Mouse (Mus musculus): Measurements from ENCODE around the gene Ddah2.

Gene Ddah2

DNA sequence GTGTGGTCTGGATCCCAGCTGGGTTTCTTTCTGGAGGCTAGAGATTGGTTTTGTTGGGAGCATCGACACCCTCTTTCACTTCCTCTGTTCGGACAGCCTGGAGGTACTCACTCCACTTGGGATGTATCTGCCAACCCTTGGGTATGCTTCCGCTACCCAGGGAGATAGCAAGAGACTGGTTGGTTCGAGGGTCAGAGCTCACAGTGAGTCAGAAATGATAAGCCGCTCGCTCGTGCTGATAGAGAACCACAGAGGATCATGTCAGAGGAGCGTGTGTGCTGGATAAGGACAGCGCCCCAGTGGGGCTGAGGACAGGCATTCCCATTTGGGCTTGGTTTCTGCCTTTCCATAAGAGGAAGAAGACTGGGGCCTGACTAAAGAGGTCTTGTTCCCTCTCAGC, 20.9 kb downstream of the Ddah2 start:
- no peak for DNase-seq (ENCODE audit: low spot score)

DNA sequence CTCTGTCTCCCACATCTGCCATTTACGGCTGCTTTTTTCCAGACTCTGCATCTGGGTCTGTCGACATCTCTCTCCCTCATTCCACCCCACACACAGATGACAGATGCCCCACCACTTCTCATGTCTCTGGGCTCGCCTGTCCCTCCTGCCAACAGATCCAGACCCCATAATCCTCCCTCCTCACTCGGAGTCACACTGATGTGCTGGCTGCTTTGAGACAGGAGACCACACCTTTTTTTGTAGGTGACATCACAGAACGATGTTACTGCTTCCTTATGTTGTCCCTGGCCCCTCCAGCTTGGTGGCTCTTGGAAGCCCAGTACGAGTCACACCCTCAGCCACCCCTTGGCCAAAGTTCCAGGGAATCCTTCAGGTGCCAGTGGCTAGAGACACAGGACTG, 21.4 kb downstream of the Ddah2 start:
- DNase-seq (ENCODE audit: low spot score) = no peak

DNA sequence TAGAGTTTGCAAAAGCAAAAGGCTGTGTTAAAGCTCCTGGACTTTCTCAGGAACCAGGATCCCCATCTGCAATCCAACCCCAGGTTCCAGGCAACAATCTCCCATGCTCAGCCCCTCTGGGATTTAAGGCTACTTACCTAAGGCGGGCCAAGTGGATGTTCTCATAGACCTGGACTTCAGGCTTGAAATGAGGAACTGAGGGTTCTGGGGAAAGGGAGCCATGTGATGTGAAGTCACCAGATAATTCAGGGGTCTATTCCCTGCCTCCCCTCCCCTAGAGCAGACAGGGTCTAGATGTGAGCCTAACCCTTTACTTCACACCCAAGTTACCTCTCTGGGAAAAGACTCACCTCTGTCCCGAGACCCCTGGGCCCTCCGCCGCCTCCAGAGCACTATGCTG, 21.9 kb downstream of the Ddah2 start:
- no peak for DNase-seq (ENCODE audit: low spot score)

DNA sequence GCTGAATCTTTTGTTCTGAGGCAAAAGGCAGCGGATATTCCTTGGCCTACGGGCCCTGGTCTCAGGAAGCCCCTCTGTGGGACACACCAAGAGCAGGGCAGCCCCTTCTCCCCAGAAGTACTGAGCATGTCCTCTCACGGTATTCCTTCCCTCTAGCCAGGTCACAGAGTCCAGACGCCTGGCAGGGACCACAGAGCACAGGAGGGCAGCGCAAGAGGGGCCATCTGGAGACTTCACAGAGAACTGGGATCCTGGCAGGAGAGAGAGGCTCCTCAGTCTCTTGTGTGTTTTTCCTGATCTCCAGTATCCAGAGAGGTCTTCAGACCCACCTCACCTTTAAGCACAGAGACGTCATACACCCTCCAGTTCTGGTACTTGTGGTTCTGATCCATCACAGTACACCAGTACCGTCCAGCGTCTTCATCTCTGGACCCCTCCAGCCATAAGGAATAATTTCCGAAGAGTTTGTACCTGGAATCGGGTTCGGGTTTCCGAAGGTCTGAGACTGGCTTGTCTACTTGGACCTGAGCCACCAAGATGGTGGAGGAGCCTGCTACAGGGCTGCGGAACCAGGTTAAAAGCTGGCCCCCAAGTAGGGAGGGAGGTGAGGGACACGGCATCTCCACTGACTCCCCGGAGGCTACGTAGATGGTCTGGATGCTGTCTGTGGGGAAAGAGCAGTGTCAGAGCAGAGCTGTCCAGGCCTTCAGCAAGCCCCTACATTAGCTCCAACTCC, 24.2 kb downstream of the Ddah2 start:
- DNase-seq (ENCODE audit: low spot score) = no peak

DNA sequence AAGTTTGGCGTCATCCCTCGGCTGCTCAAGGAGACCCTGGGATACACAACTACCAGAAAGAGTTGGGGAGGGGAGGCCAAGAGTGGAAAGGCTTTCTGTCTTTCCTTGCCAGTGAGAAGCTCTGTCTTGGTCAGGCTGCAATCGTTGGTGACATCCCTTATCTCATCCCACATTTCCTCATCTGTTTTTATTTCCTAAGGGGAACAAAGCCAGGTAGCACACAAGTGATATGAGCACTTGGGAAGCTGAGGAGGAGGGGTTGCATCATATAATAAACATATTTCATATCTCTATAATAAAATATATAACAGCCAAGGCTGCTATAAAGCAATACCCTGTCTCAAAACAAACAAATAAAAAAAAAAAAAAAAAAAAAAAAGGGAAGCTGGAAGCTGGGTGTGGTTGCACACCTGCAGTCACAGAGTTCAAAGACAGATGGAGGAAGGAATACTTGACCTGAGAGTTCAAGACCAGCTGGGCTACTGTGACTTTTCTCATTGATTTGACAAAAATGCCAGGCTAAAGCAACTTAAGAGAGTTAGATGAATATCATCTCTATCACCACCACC, 25.2 kb downstream of the Ddah2 start:
- DNase-seq (ENCODE audit: low spot score) = no peak

DNA sequence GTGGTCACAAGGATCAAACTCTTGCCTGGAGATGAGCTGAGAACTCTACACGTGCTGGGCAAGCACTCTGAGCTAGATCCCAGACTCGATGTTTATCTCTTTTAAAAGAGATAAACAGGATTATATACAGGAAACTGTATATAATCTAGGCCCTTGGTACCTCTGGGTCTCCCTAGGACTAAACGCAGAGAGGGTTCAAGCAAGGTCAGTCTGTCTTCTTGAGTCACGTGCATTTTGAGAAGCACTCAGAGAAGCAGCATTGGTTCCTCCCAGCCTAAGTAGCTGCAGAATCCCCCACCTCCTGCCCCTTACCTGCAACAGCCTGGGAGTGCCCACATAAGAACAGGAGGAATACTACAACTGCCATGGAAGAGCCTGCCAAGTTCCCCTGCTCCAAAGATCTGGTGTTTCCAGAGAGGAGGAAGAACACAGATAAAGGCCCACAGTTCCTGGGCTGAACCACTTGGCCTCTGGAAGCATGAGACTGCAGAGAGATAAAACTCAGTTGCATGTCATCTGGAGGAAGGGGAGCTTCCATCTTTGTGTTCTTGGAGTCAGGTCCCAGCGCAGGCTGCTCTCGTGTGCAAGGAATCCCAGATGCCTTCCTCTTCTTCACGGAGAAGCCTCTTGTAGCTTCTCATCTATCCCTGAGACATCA, 26.5 kb downstream of the Ddah2 start, which contains the start of gene Ly6g6f:
Gene Ly6g6f (minus strand): TSS at position 403 of the 658 bp plus-strand sequence.
- DNase-seq (ENCODE audit: low spot score) = no peak

DNA sequence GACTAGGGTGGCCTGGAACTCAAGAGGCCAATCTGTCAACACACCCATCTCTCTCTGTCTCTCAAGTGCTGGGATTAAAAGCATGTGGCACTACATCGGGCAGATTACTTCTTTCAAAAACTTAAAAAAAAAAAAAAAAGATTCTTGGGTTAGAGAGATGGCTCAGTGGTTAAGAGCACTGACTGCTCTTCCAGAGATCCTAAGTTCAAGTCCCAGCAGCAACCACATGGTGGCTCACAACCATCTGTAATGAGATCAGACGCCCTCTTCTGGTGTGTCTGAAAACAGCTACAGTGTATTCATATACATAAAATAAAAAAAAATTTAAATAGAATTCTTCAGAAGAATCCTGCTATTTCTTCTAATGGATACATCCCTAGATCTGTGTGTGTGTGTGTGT, 29.3 kb downstream of the Ddah2 start:
- no peak for DNase-seq (ENCODE audit: low spot score)

DNA sequence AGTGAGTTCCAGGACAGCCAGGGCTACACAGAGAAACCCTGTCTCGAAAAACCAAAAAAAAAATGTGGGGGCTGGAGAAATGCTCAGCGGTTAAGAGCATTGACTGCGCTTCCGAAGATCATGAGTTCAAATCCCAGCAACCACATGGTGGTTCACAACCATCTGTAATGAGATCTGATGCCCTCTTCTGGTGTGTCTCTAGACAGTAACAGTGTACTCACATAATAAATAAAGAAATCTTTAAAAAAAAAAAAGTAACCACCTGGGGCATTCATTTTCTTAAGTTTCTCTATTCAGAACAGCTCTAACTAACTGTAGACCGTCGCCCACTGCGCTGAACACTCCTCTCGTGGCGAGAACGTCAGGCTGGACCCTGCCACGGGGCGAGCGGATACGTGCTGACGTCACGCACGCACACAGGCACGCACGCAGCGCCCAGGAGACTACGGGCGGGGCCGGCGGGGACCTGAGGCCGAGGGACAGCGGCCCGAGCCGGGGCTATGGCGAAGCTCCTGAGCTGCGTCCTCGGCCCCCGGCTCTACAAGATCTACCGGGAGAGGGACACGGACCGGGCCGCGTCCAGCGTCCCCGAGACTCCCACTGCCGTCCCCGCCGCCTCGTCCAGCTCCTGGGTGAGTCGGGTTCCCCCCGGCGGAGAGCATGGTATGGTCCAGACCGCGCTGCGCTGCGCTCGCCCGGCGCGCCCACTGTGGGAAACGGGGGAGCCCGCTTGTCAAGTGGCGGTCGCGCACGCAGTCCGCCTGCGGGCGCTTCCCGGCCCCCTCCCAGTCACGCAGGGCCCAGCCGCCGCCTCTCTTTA, 30.2 kb downstream of the Ddah2 start, which contains the start of gene Abhd16a:
Gene Abhd16a (plus strand): TSS at position 439 of the 820 bp plus-strand sequence.
- DNase-seq (ENCODE audit: low spot score) = peak; percentile 92

DNA sequence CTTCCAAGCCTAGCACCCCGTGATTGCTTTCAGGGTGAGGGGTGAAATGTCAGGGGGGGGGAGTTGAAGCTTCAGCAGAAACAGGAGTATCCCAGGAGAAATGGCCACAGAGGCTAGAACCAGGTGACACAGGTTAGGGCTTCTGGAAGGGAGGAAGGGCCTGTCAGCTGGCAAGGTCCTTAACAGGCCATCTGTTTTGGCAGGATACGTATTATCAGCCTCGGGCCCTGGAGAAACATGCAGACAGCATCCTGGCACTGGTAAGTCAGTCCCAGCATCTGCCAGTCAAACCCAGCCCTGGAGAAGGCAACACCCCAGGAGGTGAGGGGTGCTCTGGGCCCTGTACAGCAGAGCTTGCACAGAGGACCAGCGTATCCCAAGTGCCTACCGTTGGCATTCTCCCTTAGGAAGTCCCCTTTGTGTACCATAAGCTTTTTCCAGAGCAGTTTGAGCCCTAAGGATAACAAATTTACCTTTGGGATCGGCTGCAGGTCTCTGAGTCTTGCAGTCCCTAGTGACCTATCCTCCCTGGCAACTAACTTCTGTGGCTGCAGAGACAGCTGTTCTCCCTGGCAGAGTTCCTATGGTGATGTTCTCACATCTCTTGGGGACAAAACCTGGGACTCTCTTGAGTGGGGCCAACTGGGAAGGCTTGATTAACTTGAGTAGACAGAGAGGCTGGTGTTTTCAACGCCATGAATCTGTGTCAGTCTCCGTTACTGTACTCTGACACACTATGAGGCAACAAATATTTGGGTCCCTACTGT, 31.5 kb downstream of the Ddah2 start:
- no peak for DNase-seq (ENCODE audit: low spot score)

DNA sequence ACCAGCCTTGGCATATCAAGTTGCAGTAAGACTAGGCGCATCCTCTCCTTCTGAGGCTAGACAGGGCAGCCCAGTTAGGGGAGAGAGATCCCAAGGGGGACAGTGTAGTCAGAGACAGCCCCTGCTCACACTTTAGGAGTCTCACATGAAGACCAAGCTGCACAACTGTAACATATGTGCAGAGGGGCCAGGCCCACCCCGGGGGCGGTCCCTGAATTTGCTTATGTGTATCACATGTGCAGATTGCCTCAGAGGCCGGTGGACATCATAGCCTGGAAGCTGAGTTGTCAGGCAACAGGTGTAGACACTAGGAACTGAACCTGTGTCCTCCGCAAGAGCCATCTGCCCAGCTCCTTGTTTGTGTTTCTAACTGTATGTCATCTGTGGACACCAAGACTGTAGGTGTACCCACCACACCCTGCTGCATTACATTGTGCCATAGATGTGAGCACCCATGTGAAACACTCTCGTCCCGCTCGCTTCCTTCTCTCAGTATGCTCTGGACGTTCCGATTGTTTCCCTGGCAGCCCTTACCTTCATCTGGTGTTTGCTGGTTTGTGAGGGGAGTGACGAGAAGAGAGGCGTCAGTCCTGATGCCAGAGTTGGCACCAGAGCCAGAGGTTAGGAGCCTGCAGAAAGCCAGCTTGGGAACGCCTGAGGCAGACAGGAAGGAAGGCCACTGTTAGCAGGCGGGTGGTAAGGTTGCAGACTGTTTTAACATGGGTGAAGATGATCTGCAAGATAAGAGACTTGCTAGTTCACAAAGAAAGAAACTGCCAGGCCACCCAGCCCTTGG, 33.8 kb downstream of the Ddah2 start:
- DNase-seq (ENCODE audit: low spot score) = no peak

DNA sequence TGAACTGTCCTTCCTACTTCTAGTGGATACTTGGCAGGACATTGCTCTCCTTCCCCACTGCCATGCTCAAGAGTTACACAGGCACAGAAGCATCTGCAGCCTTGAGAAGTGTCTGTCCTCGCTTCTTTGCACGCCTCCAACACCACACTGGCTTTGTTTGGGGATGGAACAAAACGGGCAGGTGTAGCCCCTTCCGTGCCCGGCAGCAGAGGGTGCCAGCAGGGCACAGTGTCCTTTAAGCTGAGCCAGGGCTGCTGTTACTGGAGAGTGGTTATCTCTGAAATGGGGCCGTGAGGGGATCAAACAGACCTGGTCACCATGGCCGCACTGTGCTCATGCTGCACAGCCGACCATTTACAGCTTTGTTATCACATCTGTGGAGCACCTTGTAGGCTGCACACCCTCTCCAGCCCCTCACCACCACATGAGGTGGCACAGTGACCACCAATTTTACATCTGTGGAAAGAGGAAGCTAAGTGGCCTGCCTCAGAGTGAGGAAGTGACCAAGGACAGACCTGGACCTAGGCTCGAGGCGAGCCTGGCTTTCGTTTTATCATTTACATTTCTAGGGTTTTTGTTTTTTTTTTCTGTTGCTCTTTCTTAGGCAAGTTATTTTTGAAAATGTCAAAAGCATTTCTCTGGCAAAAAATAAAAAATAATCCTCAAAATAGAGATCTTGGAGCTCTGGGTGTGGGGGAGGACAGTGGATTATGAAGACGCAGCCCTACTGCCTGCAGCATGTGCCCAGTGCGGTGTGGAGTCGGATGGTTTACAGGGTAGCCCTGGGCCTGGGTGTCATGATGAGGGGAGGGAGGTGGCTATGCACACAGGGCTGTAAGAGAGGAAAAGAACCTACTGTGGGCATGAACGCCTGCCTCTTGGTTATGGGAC, 35.9 kb downstream of the Ddah2 start:
- DNase-seq (ENCODE audit: low spot score) = no peak

DNA sequence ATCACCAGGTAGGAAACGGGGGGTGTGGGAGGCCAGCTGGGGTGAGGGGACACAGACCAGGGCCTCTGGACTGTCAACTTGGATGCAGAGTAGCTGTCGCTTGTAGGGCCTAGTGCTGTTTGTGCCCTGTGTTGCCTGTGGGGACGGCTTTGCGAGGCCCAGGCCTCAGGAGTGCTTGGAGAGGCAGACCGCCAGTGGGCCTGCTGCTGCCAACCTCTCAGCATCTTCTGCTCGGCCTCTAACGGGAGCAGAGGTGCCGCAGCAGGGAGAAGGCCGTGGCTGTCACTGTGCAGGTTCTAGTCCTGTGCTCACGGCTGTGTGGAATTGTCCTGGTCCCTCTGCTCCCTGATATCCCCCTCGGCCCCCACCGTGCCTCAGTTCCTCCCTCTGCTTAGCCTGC, 37.8 kb downstream of the Ddah2 start:
- no peak for DNase-seq (ENCODE audit: low spot score)

DNA sequence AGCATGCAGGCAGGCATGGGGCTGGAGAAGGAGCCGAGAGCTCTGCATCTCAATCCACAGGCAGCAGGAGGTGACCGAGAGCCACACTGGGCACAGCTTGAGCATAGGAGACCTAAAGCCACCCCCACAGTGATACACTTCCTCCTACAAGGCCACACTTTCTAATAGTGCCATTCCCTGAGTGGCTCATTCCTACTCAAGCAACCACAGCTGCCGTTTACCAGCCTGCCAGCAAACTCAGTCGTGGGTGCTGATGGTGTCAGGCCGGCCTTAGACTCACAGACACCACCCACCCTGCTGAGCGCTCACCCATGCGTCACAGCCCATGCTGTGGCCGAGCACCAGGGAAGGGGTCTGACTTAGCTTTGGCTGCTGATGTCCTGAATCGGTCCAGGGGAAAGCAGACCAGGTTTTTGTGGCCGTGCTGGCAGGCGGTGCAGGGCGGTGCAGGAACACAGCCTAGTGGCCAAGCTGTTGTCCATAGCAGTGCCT, 38.4 kb downstream of the Ddah2 start:
- no peak for DNase-seq (ENCODE audit: low spot score)

DNA sequence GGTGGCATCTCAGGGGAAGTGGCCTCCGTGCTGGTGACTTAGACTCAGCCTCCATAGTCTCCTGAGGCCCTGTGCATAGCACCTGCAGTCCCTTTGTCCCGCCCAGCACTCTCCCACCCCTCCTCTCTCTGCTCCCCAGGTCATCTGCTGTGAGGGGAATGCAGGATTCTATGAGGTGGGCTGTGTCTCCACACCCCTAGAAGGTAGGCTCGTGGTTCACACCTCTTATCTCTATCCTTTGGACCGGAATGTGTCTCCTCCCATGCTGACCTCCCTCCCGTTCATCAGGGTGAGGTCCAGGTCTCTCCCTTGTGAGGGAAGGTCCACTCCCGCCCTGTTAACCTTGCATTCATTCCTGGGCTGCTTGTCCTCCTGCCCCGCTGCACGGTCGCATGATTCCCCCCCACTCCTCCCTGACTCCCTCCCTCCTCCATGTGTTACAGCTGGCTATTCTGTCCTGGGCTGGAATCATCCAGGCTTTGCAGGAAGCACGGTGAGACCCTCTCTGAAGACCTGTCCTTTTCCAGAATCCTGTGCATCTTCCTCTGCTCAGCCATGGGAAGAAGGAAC, 41.4 kb downstream of the Ddah2 start:
- DNase-seq (ENCODE audit: low spot score) = no peak

DNA sequence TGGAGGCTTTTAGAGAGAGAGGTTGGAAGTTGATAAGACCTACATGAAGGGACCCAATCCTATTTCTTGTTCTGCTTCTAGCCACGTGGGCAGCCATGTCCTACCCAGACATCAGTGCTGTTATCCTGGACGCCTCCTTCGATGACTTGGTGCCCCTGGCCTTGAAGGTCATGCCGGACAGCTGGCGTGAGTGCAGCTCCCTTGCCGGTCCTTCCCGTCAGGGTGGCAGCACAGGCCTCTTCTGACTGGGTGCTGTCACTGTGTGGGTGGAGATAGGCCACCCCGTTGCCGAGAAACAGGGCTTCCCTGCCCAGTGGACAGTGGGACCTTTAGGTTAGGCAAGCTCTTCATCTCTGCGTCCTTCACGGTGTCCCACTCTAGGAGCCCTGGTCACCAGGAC, 42.3 kb downstream of the Ddah2 start:
- no peak for DNase-seq (ENCODE audit: low spot score)

DNA sequence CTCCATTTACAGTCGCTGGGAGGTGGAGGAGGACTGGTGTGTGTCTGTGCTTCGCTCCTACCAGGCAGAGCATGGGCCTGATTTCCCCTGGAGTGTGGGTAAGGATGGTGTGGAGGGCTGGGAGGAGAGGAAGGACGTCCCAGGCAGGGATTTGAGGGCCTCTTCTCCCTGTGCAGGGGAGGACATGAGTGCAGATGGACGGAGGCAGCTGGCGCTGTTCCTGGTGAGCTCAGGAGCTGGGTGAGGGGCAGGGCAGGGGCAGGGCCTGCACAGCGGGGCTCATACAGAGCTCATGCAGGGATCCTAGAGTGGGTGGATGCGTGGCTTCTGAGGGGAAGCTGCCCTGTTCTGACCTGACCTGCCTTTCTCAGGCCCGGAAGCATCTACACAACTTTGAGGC, 43.5 kb downstream of the Ddah2 start:
- no peak for DNase-seq (ENCODE audit: low spot score)

DNA sequence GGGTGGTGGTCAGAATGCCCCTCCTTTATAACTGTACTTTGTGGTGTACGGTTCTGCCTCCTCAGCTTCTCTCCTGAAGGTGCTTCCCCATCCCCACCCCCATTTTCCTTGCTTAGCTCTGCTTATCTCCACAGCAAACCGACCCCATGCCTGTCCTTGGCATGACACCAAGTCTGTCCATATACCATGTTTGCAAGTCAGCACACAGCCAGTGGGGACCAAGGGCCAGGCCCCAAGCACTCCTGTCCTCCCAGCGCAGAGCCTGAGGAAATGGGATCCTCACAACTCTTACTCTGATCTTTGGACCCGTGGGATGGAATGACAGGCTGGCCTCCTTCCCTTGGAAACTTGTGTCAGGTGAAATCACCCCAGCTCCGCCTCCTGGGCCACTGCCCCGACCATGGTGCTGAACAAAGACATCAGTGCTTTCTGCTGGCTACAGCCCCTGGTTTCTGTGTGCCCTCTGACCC, 44.4 kb downstream of the Ddah2 start:
- no peak for DNase-seq (ENCODE audit: low spot score)

DNA sequence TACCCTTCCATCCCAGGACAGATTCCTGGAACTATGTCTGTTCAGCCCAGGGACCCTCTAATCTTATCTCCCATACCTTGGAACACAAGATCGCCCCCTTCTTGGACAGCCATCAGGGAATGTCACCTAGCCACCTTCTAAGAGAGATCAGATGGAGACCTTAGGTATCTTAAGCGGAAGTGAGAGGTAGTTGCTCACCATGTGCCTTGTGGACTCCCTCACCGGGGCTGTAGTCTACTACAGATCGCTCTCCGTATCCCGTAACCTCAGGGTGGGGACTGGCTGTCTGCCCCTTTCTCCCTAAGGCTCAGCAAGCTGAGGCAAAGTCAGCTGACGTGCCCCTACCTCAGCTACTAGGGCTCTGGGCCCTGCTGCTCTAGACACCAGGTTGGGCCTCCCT, 45.2 kb downstream of the Ddah2 start:
- DNase-seq (ENCODE audit: low spot score) = no peak

DNA sequence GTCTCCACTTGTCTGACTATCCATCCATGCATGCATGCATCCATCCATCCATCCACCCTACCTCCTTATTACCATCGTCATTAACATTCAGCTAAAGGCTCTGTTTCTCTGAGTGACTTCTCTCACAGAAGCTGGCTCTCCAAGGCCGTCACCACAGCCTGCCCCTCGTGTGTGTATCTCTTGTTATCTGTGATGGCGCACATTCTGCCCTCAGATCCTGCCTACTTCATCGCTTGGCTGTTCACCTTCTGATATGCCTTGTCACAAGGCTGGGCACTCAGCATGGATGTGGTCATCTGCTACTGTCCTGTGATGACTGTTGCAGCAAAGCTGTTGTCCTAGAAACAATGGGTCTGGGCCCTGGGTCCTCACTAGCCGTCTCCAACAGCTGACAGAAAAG, 45.9 kb downstream of the Ddah2 start:
- no peak for DNase-seq (ENCODE audit: low spot score)

All from urinary bladder, postnatal 14 days (tissue).